Mouse (Mus musculus) myocyte (in vitro differentiated cells): ENCODE measurements around the gene Ano8.

ENCODE experiments used
- CEBPB ChIP-seq: IDR thresholded peaks from 2 replicates; pipeline ENCODE4 v1.6.1; 2011; ENCODE audit warnings: mild to moderate bottlenecking, moderate library complexity; ENCODE audit not compliant: poor library complexity, insufficient read depth, severe bottlenecking
- E2F4 ChIP-seq: IDR thresholded peaks from one replicate; pipeline ENCODE4 v1.6.1; 2011; ENCODE audit warnings: mild to moderate bottlenecking, control low read depth, moderate library complexity; ENCODE audit not compliant: insufficient read depth
- MAX ChIP-seq: IDR thresholded peaks from one replicate; pipeline ENCODE4 v1.6.1; 2011; ENCODE audit warnings: low read depth, mild to moderate bottlenecking, control low read depth
- MYOD1 ChIP-seq, 3 experiments: IDR thresholded peaks; one replicate each; pipeline ENCODE4 v1.6.1; 2011; ENCODE audit warnings: control low read depth in 2 of 3, low read depth in 2 of 3, mild to moderate bottlenecking in 2 of 3, moderate library complexity in 1 of 3; ENCODE audit not compliant: insufficient read length in 2 of 3, control insufficient read depth in 1 of 3
- MYOG ChIP-seq, 3 experiments: IDR thresholded peaks; one replicate each; pipeline ENCODE4 v1.6.1; 2011; ENCODE audit warnings: control low read depth in 2 of 3, low read depth in 2 of 3, mild to moderate bottlenecking in 2 of 3; ENCODE audit not compliant: insufficient read length in 2 of 3, control insufficient read depth in 1 of 3, insufficient read depth in 1 of 3
- POLR2A ChIP-seq: IDR thresholded peaks from one replicate; pipeline ENCODE4 v1.6.1; 2011; ENCODE audit warnings: low read depth, mild to moderate bottlenecking, control low read depth, moderate library complexity; ENCODE audit not compliant: insufficient read length
- POLR2AphosphoS2 ChIP-seq: IDR thresholded peaks from one replicate; pipeline ENCODE4 v1.6.1; 2011; ENCODE audit warnings: low read depth, control low read depth; ENCODE audit not compliant: insufficient read length
- REST ChIP-seq: IDR thresholded peaks from one replicate; pipeline ENCODE4 v1.6.1; 2011; ENCODE audit warnings: mild to moderate bottlenecking, control low read depth, moderate library complexity; ENCODE audit not compliant: insufficient read depth, insufficient read length
- SRF ChIP-seq: IDR thresholded peaks from one replicate; pipeline ENCODE4 v1.6.1; 2011; ENCODE audit warnings: low read depth; ENCODE audit not compliant: control insufficient read depth, insufficient read length
- TCF12 ChIP-seq: IDR thresholded peaks from one replicate; pipeline ENCODE4 v1.6.1; 2011; ENCODE audit warnings: mild to moderate bottlenecking, control low read depth; ENCODE audit not compliant: poor library complexity, insufficient read depth, severe bottlenecking
- TCF3 ChIP-seq: IDR thresholded peaks from one replicate; pipeline ENCODE4 v1.6.1; 2011; ENCODE audit warnings: low read depth, control low read depth; ENCODE audit not compliant: insufficient read length
- USF1 ChIP-seq: IDR thresholded peaks from one replicate; pipeline ENCODE4 v1.6.1; 2011; ENCODE audit warnings: low read depth, mild to moderate bottlenecking, control low read depth, moderate library complexity

GRCm38 (mm10) chr8:71483932-71484331 lies 1.8 kb downstream of the Ano8 start:
- TF ChIP-seq POLR2A: no peak
- no peak for TF ChIP-seq MAX
- TF ChIP-seq POLR2AphosphoS2: no peak
- no peak for TF ChIP-seq MYOG (IDR thresholded peaks at IDR 0.05; ENCODE audit: control insufficient read depth in 1 of 3, insufficient read depth in 1 of 3, insufficient read length in 2 of 3, low read depth in 2 of 3)
- TF ChIP-seq E2F4: no peak
- TF ChIP-seq USF1: no peak
- no peak for TF ChIP-seq CEBPB
- no peak for TF ChIP-seq MYOD1 (IDR thresholded peaks at IDR 0.05; ENCODE audit: control insufficient read depth in 1 of 3, insufficient read length in 2 of 3, low read depth in 2 of 3)
- no peak for TF ChIP-seq TCF12
- TF ChIP-seq TCF3: no peak
- no peak for TF ChIP-seq SRF
- peak; percentile 85 for TF ChIP-seq REST
